Mouse (Mus musculus) Muller cell, postnatal 12 days (primary cell): ENCODE results near the gene Atxn1.

Source experiments
- DNase-seq: peaks from one replicate; pipeline ENCODE4 v3.0.0-alpha.2; 2015; ENCODE audit errors: inconsistent ontology term

Atxn1 gene

DNA sequence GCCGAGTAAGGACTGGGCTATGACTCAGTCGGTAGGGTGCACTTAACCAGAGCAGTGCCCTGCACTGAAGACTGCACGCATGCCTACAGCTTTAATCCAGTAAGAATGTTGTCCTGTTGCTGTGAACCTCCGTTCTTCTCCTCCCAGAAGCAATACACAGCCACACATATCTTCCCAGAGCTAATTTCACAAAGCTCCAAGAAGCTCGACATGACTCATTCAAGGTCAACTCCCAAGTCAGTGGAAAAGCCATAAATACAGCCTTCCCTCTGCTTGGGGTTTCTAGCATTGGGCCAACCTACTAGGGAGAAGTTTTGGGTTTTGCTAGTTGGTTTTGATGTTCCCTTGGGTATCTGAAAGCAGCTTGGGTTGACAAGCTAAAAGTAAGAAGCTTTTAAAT lies 33.6 kb downstream of the Atxn1 start:
- DNase-seq = no peak

DNA sequence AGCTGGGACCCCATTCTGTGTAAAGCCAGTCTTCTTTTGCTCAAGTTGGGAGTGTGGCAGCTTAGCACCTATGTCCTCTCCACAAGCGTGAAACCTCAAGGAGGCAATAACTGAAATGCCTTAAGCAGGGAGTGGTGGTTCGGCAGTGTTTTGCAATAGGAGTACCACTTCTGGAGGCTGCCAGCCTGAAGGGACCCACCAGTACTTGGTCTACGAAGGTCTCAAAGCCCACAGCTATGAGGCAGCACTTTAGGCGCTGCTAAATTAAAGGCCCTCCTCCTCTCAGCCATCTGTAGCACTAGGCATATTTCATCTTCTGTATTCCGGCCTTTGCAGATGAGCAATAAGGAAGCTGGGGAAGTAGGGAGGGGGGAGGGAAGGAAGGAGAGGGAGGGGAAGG lies 35.1 kb downstream of the Atxn1 start:
- DNase-seq = no peak

DNA sequence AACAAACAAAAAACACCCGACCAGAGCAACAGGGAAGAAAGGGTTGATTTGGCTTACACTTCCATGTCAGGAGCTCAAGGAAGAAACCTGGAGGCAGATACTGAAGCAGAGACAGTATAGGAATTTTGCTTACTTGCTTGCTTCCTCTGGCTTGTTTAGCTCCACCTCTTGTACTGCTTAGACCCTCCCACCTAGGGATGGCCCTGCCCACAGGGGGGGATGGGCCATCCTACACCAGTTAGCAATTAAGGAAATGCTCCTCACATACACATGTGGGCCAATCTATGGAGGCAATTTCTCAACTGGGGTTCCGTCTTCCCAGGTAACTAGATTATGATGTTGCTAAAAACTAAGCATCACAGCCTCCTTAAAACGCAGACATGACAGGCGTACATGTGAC lies 39.5 kb downstream of the Atxn1 start:
- no peak for DNase-seq

DNA sequence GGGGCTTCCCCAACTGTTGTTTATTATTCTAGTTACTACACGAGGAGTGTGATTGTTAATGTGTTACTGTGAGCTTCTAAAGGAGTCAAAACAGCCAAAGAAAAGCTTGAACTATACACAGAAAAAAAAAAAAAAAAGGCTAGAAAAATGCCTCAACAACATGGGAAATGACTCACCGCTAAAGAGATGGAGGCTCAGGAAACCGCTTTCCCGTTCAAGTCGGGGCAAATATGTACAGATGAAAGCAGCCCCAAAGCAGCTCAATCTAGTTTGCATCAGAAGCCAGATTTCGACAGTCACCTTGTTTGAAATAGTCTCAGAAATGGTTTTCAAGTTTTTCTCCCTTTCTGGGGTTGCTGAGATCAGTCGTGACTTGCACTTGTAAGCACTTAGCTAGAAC lies 40.3 kb downstream of the Atxn1 start:
- no peak for DNase-seq

DNA sequence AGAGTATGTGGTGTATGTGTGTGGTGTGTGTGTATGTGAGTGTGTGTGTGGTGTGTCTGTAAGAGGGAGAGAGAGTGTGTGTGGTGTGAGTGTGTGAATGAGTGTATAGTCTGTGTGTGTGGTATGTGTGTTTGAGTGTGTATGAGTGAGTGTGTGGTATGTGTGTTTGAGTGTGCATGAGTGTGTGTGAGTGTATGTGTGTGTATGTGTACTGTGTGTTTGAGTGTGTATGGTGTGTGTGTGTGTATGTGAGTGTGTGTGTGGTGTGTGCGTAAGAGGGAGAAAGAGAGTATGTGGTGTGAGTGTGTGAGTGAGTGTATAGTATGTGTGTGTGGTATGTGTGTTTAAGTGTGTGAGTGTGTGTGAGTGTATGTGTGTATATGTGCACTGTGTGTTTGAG lies 41.7 kb downstream of the Atxn1 start:
- no peak for DNase-seq

DNA sequence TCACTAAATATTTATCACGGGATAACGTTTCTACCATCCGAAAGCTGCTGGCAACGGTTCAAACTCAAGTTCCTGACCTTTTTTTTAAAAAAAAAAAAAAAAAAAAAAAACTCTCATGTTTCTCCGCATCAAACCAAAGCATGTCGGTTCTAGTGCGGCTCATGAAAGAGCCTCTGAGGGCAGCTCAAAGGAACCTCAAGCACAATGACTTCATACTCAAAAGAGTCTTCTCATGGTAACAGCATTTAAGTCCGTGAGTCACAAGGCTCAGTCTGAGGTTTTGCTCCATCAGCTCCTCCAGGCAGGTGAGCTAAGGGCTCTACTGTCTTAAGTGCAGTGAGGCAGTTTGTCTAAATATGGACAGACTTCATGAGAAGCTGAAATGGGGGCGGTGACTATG lies 42.3 kb downstream of the Atxn1 start:
- DNase-seq = peak; percentile 30

DNA sequence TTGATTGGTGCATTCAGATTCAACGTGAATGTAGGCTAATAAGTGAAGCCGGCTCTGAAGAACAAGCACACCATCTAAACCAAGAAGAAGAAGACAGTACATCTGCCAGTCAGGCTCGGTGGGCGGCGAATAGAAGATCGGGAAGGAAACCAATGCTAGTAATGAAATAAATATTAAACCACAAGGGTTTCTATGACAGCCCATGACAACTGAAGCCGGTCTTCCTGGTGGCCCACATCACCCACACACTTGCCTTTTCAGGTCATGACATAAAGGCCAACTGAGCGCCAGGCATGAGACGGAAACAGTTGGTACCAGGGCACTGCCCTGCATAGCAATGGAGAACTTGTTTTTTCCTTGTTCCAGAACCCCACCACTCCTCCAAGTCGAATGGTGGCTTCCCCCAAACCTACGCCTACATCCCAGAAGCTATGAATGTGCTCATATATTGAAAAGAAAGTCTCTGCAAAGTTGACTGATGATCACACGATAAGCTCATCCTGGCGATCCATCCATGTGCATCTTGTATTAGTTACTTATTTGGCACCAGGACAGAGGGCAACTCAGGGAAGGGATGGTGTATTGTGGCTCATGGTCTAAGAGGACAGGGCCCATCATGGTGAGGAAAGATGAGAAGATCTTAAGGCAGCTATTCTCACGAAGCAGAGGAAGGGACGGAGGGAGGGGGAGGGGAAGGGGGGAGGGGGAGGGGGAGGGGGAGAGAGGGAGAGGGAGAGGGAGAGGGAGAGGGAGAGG lies 45.7 kb downstream of the Atxn1 start:
- no peak for DNase-seq

DNA sequence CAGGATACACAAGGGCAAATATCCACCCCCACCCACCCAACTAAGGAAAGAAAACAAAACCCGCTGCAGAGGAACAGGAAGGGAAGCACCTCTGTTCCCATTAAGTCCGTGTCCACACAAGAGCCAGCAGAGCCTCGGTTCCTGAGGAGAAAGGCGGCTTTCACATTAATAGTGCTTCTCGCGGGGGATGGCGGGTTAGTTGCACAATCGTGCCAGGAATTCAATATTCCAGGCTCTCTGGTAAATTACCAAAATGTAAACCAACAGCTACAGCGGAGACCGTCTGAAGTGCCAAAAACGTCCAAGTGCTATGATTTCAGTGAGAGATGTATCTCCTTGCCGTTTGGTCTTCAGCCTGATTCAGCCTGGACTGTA lies 46.8 kb downstream of the Atxn1 start:
- no peak for DNase-seq

GRCm38 (mm10) chr13:45917058-45918005 lies 47.5 kb downstream of the Atxn1 start:
- no peak for DNase-seq

DNA sequence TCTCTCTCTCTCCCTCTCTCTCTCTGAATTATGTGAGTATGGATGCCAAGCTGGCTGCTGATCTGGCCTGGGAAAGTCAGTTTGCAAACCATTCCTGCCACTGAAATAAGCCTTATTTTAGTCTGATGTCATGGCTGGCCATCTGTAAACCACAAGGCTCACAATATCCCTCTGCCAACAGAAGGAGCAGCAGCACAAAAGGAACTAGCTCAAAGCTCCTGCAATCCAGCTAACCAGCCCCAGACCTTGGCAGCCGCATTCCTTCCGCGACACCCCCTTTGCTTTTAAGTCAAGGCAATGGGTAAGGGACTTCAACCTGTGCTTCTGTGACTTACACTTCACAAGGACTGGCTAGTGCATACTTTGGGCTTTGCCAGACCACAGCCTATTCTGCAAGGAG lies 48.9 kb downstream of the Atxn1 start:
- peak; percentile 67 for DNase-seq

DNA sequence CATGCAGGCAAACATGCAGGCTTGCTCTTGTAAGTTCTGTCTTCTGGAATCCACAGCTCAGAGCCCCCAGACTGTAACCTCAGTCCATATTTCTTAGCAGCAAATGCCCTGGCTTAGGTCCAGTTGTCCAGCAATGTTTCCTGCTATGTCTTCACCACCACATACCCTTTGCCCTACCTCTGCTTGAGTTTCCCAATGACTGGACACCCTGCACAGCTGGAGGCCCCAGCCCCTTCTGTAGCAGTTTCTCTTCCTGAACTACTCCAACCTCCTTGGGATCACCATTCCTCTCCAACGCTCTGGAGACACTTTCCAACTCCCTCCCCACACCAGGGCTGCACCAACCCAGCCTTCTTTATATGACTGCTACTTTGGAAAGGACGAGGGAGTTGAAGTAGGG lies 49.8 kb downstream of the Atxn1 start:
- DNase-seq = no peak

DNA sequence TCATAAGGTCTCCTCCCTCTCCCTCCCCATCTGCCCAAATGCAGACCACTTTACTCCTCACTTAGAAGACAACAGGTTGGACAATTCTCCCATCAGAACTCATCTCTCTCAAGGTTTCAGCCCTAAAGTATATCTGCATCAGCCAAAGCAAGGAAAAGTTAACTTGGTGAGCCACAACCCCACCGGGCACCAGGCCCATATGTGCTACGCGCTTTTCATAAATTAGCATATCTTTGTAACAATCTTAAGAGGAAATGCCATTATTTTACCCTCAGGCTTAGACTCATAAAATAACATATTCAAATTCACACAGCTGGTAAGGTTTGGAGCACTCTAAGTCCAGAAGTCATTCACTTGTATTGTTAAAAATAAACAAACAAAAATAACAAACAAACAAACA lies 50.7 kb downstream of the Atxn1 start:
- no peak for DNase-seq

DNA sequence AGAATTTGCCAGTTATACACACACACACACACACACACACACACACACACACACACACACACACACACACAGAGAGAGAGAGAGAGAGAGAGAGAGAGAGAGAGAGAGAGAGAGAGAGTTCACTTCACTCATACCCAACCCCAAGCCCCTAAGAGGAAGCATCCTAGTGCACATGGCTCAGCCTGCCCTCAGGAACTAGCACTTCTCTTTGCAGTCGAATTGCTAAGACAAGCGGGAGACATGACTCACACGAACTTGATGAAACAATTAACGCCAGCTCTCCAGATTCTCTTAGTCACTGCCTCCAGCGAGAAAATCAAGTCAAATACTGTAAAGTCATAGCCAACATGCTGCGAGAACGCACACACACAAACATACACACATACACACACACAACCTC lies 53.0 kb downstream of the Atxn1 start:
- peak; percentile 60 for DNase-seq

DNA sequence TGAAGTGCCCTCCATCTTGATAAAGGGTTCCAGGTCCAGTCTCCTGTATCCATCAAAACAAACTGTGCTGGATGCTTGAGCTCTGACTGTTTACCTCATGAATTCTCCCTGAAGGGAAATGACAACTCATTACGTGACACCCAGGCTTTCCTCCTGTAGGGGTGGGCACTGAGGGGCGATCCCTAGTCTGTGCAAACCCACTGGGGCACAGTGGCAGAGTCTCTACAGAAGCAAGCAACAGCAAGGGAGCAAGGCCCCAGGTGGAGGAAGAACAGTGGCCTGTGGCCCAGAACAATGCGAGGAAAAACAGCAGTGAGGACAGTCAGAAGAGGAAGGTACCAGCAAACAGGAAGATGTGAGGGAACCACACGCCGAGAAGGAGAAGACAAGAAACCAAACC lies 53.7 kb downstream of the Atxn1 start:
- no peak for DNase-seq

GRCm38 (mm10) chr13:45910348-45910747 lies 54.5 kb downstream of the Atxn1 start:
- no peak for DNase-seq

- peak; percentile 41 for DNase-seq
Measured at GRCm38 (mm10) chr13:45907181-45907691, 57.6 kb downstream of the Atxn1 start.

GRCm38 (mm10) chr13:45906438-45907166 lies 58.2 kb downstream of the Atxn1 start:
- no peak for DNase-seq

- DNase-seq = no peak
Measured at GRCm38 (mm10) chr13:45904955-45905354, 59.9 kb downstream of the Atxn1 start.

- DNase-seq = no peak
Measured at GRCm38 (mm10) chr13:45904456-45904855, 60.4 kb downstream of the Atxn1 start.

DNA sequence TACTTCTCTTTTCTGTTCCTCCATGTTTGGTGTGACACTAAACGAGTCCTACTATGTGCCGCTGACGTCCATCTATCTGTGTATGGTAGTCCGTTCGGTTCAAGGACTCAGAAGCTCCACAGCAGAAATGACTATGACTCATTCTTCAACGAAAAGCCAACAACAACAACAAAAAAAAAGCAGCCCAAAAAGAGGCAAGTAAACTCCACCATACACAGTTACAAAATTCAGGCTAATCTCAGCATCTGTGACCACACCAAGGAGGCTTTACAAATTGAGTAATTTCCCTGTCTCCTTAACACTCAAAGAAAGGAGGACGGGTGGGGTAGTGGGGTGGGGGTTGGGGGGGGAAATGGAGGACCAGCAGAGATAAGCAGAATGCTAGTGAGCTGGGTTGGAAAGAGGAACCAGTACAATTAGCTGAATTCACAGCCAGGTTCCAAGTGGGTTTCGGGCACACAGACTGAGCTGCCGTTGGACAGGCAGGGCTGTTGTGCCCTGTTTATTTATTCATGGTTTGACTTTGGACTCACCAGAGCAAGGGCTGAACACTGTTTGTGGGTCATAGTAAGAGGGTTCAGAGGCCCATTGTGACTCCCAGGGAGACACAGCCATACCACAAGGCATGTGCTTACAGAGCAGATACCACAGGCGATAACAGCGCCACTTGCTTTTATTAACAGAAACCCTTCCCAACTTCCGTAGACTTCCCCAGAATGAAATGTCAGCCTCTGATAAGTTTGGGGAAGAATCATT lies 61.1 kb downstream of the Atxn1 start:
- no peak for DNase-seq

GRCm38 (mm10) chr13:45902457-45902856 lies 62.4 kb downstream of the Atxn1 start:
- DNase-seq = no peak
